Mouse (Mus musculus) forebrain, embryonic 12.5 days (tissue): Measurements from ENCODE around the gene Irak2. TPM values are rescaled to one million over a fixed set of nuclear protein-coding genes. Genes with fewer than 3 reads are reported as not detected.

ENCODE experiments used
- ATAC-seq: fragments of 200-750 bp; cut with Nextera tagmentation; 2 replicates; pipeline ENCODE4 v1.8.0; 2017; ENCODE audit warnings: moderate TSS enrichment; ENCODE audit not compliant: low FRiP score
- H3K27ac ChIP-seq: fragments of 300-500 bp; sonication (generic); 2 replicates; pipeline ENCODE4 v1.5.1; 2016; ENCODE audit warnings: mild to moderate bottlenecking
- H3K27me3 ChIP-seq: fragments of 300-500 bp; sonication (generic); 2 replicates; pipeline ENCODE4 v1.6.1; 2016; ENCODE audit warnings: mild to moderate bottlenecking
- H3K36me3 ChIP-seq: fragments of 300-500 bp; sonication (generic); replicated peaks from 2 replicates; pipeline ENCODE4 v1.6.1; 2016; ENCODE audit warnings: mild to moderate bottlenecking
- H3K4me1 ChIP-seq: fragments of 300-500 bp; sonication (generic); 2 replicates; pipeline ENCODE4 v1.6.1; 2016
- H3K4me2 ChIP-seq: fragments of 300-500 bp; sonication (generic); 2 replicates; pipeline ENCODE4 v1.6.1; 2016; ENCODE audit warnings: mild to moderate bottlenecking, moderate library complexity
- H3K4me3 ChIP-seq: fragments of 300-500 bp; sonication (generic); replicated peaks from 2 replicates; pipeline ENCODE4 v1.5.1; 2016; ENCODE audit warnings: mild to moderate bottlenecking
- H3K9ac ChIP-seq: fragments of 300-500 bp; sonication (generic); 2 replicates; pipeline ENCODE4 v1.6.1; 2016; ENCODE audit warnings: mild to moderate bottlenecking
- H3K9me3 ChIP-seq: fragments of 300-500 bp; sonication (generic); 2 replicates; pipeline ENCODE4 v1.6.1; 2016
- WGBS: fragments of 180-500 bp; shearing (Covaris S2); methylation state at CpG from one replicate; pipeline ENCODE4 v1.1.7; 2016; 5-methylcytosine and 5-hydroxymethylcytosine counted together
- polyA plus RNA-seq: library from polyadenylated mRNA; unstranded; fragments of >200 nt; fragmentation: Nextera tagmentation; extraction: Ambion mirVana; gene quantifications from 2 replicates; pipeline ENCODE4 v1.2.1, GENCODE M21; 2016

Gene Irak2
- polyA plus RNA-seq, 1 experiment from 2014 or later, result 1.6 TPM

GRCm38 (mm10) chr6:113612258-113612969 is 25.9 kb upstream of the Irak2 start:
- no peaks in the 10 kb centered on the region for H3K9me3 ChIP-seq
- 96% methylated on average over 8 of the region's 8 CpGs for WGBS
- peaks cover 65% of the 10 kb centered on the region for H3K36me3 ChIP-seq
- no peak overlapping the region for H3K4me3 ChIP-seq
- no peaks in the 10 kb centered on the region for H3K4me1 ChIP-seq
- ATAC-seq, result no peak
- no peak overlapping the region for H3K9ac ChIP-seq
- H3K27me3 ChIP-seq, result no peaks in the 10 kb centered on the region
- H3K27ac ChIP-seq, result no peak overlapping the region
- H3K4me2 ChIP-seq, result no peak overlapping the region

GRCm38 (mm10) chr6:113614152-113614551 is 24.1 kb upstream of the Irak2 start:
- no peak for ATAC-seq
- no peak overlapping the region for H3K4me3 ChIP-seq
- H3K4me2 ChIP-seq, result no peak overlapping the region
- peaks cover 71% of the 10 kb centered on the region for H3K36me3 ChIP-seq
- no peaks in the 10 kb centered on the region for H3K4me1 ChIP-seq
- no peak overlapping the region for H3K9ac ChIP-seq
- WGBS, result 96% methylated on average over 7 of the region's 7 CpGs
- H3K9me3 ChIP-seq, result no peaks in the 10 kb centered on the region
- H3K27ac ChIP-seq, result no peak overlapping the region
- H3K27me3 ChIP-seq, result no peaks in the 10 kb centered on the region

- Histone ChIP-seq H3K27me3 (no peaks in the 10 kb centered on the region), H3K36me3 (peaks cover 71% of the 10 kb centered on the region), H3K4me3 (no peak overlapping the region), H3K4me2 (no peak overlapping the region), H3K27ac (no peak overlapping the region), H3K4me1 (no peaks in the 10 kb centered on the region), H3K9ac (no peak overlapping the region), H3K9me3 (no peaks in the 10 kb centered on the region)
- no peak for ATAC-seq
- 98% methylated on average over 8 of the region's 8 CpGs for WGBS
Observed at GRCm38 (mm10) chr6:113614997-113615396, 23.3 kb upstream of the Irak2 start.

GRCm38 (mm10) chr6:113615489-113615888 is 22.8 kb upstream of the Irak2 start:
- Histone ChIP-seq H3K4me1 (no peaks in the 10 kb centered on the region), H3K9me3 (no peaks in the 10 kb centered on the region), H3K4me3 (no peak overlapping the region), H3K27ac (no peak overlapping the region), H3K27me3 (no peaks in the 10 kb centered on the region), H3K9ac (no peak overlapping the region), H3K4me2 (no peak overlapping the region), H3K36me3 (peaks cover 67% of the 10 kb centered on the region)
- 95% methylated on average over 4 of the region's 4 CpGs for whole genome bisulfite sequencing
- no peak for ATAC-seq

GRCm38 (mm10) chr6:113623386-113623785 is 14.9 kb upstream of the Irak2 start:
- H3K4me2 ChIP-seq, result peak overlapping the region; percentile 55
- H3K4me3 ChIP-seq, result peak overlapping the region; percentile 73
- peaks cover 16% of the 10 kb centered on the region for H3K36me3 ChIP-seq
- 70% methylated on average over 5 of the region's 5 CpGs for WGBS
- peak; percentile 7; the same call in 1 of the 2 replicates for ATAC-seq
- no peak overlapping the region for H3K9ac ChIP-seq
- no peaks in the 10 kb centered on the region for H3K9me3 ChIP-seq
- H3K4me1 ChIP-seq, result peaks cover 19% of the 10 kb centered on the region
- H3K27ac ChIP-seq, result no peak overlapping the region
- no peaks in the 10 kb centered on the region for H3K27me3 ChIP-seq

GRCm38 (mm10) chr6:113623941-113624751 is 14.1 kb upstream of the Irak2 start, which contains the start of gene Vhl:
Vhl (plus strand) TSS chr6:113623959.
- peak within 1 kb of the TSS; percentile 73 for H3K4me3 ChIP-seq
- WGBS, result 1% methylated on average over 75 of the region's 76 CpGs
- peak within 1 kb of the TSS; percentile 55 for H3K4me2 ChIP-seq
- no peaks in the 10 kb centered on the region for H3K9me3 ChIP-seq
- peak within 1 kb of the TSS; percentile 87 for H3K27ac ChIP-seq
- peaks cover 20% of the 10 kb centered on the region for H3K36me3 ChIP-seq
- peaks cover 19% of the 10 kb centered on the region for H3K4me1 ChIP-seq
- H3K27me3 ChIP-seq, result no peaks in the 10 kb centered on the region
- peak within 1 kb of the TSS; percentile 82 for H3K9ac ChIP-seq
- peak; percentile 89 for ATAC-seq

- H3K4me2 ChIP-seq, result peak overlapping the region; percentile 55
- peak overlapping the region; percentile 82 for H3K9ac ChIP-seq
- H3K4me3 ChIP-seq, result peak overlapping the region; percentile 73
- H3K4me1 ChIP-seq, result peaks cover 19% of the 10 kb centered on the region
- no peak overlapping the region for H3K27ac ChIP-seq
- peaks cover 30% of the 10 kb centered on the region for H3K36me3 ChIP-seq
- no peaks in the 10 kb centered on the region for H3K27me3 ChIP-seq
- ATAC-seq, result no peak
- no peaks in the 10 kb centered on the region for H3K9me3 ChIP-seq
- 50% methylated on average over 5 of the region's 5 CpGs for WGBS
Observed at GRCm38 (mm10) chr6:113624989-113625770, 13.1 kb upstream of the Irak2 start.

- Histone ChIP-seq H3K27ac (no peak overlapping the region), H3K4me2 (no peak overlapping the region), H3K4me1 (peaks cover 11% of the 10 kb centered on the region), H3K36me3 (peaks cover 61% of the 10 kb centered on the region), H3K9me3 (no peaks in the 10 kb centered on the region), H3K27me3 (no peaks in the 10 kb centered on the region), H3K4me3 (no peak overlapping the region), H3K9ac (no peak overlapping the region)
- WGBS, result 82% methylated on average over 5 of the region's 5 CpGs
- ATAC-seq, result no peak
Observed at GRCm38 (mm10) chr6:113630322-113630721, 7.9 kb upstream of the Irak2 start.

GRCm38 (mm10) chr6:113632863-113633262 is 5.4 kb upstream of the Irak2 start:
- no peak for ATAC-seq

GRCm38 (mm10) chr6:113639201-113639600 is 934 bp downstream of the Irak2 start:
- Histone ChIP-seq H3K27me3 (no peaks in the 10 kb centered on the region), H3K27ac (no peak overlapping the region), H3K9ac (no peak overlapping the region), H3K36me3 (no peaks in the 10 kb centered on the region), H3K4me1 (peaks cover 4% of the 10 kb centered on the region), H3K4me3 (no peak overlapping the region), H3K9me3 (no peaks in the 10 kb centered on the region), H3K4me2 (no peak overlapping the region)
- WGBS, result 85% methylated on average over 4 of the region's 4 CpGs
- ATAC-seq, result no peak

More at GRCm38 (mm10) chr6:113632863-113633262, 5.4 kb upstream of the Irak2 start:
- Histone ChIP-seq H3K4me2 (no peak overlapping the region), H3K36me3 (peaks cover 50% of the 10 kb centered on the region), H3K4me1 (no peaks in the 10 kb centered on the region), H3K4me3 (no peak overlapping the region), H3K9ac (no peak overlapping the region), H3K27me3 (no peaks in the 10 kb centered on the region), H3K27ac (no peak overlapping the region), H3K9me3 (no peaks in the 10 kb centered on the region)
- 93% methylated on average over 4 of the region's 4 CpGs for WGBS

GRCm38 (mm10) chr6:113642605-113643004 is 4.3 kb downstream of the Irak2 start:
- H3K4me1 ChIP-seq, result peaks cover 4% of the 10 kb centered on the region
- ATAC-seq, result no peak
- no peak overlapping the region for H3K4me2 ChIP-seq
- no peaks in the 10 kb centered on the region for H3K27me3 ChIP-seq
- H3K27ac ChIP-seq, result no peak overlapping the region
- H3K9me3 ChIP-seq, result no peaks in the 10 kb centered on the region
- H3K9ac ChIP-seq, result no peak overlapping the region
- WGBS, result 89% methylated on average over 8 of the region's 8 CpGs
- H3K4me3 ChIP-seq, result no peak overlapping the region
- H3K36me3 ChIP-seq, result no peaks in the 10 kb centered on the region

GRCm38 (mm10) chr6:113643021-113643420 is 4.8 kb downstream of the Irak2 start:
- 85% methylated on average over 4 of the region's 4 CpGs for WGBS
- no peak for ATAC-seq
- no peak overlapping the region for H3K4me3 ChIP-seq
- H3K27me3 ChIP-seq, result no peaks in the 10 kb centered on the region
- H3K36me3 ChIP-seq, result no peaks in the 10 kb centered on the region
- no peak overlapping the region for H3K27ac ChIP-seq
- H3K9ac ChIP-seq, result no peak overlapping the region
- H3K9me3 ChIP-seq, result no peaks in the 10 kb centered on the region
- H3K4me1 ChIP-seq, result peaks cover 4% of the 10 kb centered on the region
- H3K4me2 ChIP-seq, result no peak overlapping the region
